Mouse (Mus musculus) 3T3-L1 (cell line): ENCODE data around the gene Krt31.

Experiments
- DNase-seq: peaks from one replicate; pipeline ENCODE4 v3.0.0-alpha.2; 2015; ENCODE audit warnings: low read depth, low spot score

Krt31 gene

DNA sequence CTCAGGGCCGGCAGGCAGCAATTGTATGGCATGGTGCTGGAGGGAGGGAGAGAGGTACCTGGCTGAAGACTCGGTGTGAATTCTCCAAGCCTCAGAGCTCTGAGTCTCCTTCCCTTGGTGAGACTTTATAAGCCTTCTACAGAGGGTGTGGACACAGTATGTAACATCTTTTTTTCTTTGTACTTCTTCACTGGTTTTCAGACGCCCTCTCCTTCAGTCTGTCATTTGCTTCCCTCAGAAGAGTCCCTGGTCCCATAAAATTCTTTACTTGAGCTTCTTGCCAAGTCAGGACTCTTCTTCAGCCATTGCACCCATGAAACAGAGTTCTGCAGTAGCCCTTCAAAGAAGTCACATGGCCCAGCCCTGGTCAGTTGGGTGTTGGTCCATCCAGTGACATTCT is at the start of gene Krt31:
TSS of gene Krt31 (minus strand) at position 101 of the 400 bp plus-strand sequence.
- no peak for DNase-seq

DNA sequence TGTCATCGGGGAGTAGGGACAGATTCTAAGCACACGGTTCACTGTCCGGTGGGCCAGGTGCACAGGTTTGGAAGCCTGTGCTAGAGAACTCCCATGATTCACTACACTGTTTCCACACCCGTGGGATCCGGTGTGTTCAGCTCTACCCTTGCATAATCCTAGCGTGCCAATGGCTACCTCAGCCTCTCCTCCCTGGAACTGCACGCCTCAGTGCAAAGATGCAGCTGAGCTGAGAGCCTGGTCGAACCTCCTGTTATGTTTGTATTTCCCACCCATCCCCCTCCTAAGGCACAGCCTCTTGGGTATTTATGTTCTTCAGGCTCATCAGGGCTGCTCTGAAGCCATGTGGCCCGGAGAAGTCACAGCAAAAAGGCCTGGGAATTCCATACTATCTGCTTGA is 47.5 kb upstream of the Krt31 start:
- no peak for DNase-seq

DNA sequence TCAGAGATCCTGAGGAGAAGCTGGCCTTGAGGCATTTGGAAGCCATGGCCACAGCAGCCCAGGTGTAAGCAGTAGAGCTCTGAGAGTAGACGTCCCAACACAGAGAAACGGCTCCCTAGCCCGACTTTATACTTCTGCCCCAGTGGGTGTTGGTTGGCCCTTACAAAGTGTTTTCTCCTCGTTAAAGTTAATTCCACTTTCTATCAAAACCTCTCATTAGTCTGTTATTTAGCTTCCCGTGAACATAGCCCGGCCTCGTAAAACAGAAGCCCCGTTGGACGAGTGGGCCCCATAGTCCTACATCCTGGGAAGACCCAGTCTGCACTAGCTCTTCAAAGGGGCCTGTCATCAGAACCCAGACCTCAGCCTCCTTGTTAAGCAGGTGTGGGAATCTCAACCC is 45.8 kb upstream of the Krt31 start, which contains the start of gene Krt35:
TSS of gene Krt35 (minus strand) at position 101 of the 400 bp plus-strand sequence.
- no peak for DNase-seq

DNA sequence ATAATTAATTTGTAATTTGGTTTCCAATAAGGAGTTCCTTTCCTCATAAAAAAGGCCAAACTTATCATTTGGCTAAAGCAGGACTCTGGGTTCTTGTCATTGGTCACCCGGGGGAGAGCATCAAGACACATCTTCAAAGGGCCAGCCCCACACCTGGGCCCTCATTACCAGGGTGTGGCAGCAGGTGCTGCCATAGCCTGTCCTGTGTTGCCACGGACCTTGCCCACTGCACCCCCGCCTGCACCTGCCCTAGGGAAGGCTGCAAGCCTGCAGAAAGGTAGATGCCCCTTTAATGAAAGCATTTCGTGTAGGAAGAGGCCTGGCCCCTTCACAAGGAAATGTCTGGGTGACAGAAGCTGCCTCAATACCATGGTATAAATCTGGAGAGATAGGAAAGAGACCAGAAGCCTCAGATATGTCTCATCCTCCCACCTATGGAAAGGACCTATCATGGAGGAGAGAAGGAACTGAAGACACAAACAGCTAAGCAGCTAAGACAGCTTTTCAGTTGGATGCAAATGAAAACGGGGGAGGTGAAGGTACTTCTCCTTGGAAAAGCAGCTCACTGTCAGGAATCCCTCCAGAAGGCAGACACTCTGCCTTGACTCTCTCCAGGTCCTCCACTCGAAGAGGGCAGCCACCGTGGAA is 38.2 kb upstream of the Krt31 start:
- DNase-seq, result no peak

DNA sequence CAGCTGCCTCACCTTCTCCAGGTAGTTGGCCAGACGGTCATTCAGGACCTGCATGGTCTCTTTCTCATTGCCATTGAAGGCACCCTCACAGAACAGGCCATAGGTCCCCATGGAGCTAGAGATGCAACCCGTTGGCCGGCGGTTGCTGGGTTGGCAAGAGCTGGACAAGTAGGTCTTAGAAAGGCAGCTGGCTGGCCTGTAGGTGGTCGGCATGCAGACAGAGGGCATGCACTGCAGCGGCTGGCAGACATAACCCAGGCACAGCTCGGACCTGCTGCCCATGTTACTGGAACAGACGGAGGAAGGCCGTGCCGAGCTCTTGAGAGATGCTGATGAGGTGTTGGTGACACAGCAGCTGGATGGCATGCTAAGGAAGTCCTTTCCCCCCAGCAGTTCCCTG is 37.5 kb upstream of the Krt31 start, which contains the start of gene Krt32:
TSS of gene Krt32 (minus strand) at position 366 of the 400 bp plus-strand sequence.
- no peak for DNase-seq

DNA sequence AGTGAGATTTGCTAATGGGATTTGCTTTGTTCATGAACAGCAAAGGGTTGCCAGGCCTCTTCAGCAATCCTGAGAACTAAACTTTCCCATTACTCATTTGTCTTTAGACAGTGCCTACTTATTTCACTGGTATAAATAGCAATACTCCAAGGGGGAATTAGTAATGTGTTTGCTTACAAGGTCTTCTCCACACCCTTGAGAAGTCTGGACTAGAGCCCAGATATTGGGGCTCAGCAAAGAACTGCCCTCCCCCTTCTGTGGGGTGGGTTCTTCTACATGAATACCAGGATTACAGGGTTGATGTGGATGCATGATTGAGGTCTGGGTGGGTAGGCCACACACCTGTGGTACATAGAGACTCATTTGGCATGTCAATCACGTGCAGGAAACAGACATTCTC is 23.5 kb upstream of the Krt31 start:
- no peak for DNase-seq

DNA sequence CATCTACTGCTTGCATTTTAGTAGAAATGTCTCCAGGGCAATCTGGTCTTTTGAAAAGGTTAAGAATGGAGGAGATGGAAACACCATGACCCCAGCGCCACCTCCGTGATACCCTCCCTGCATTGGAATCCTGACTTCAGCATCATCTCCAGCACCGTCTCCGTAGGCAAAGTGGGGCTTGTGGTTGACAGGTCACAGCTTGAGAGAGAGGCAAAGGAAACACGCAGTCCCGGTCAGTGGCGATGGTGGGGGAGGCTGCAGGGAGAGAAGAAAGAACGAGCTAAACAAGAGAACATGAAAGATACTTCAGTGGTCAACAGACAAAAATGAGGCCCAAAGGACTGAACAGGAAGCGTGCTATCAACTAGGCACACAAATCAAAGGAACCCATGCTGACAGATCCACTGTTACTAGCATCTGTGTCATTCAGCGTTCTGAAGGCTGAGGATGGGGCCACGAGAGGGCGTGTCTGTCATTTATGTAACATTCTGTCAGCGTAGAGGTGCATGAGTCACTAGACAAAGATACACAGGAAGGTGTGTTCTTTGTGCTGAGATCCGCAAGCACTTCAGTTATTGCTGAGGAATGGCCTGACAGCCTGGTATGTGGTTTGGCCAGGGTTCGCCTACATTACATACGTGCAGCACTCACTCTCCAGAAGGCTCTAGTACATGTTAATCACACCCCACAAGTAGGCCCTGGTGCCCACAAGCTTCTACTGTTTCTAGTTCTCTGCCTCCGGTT is 17.1 kb upstream of the Krt31 start:
- peak; percentile 34 for DNase-seq

DNA sequence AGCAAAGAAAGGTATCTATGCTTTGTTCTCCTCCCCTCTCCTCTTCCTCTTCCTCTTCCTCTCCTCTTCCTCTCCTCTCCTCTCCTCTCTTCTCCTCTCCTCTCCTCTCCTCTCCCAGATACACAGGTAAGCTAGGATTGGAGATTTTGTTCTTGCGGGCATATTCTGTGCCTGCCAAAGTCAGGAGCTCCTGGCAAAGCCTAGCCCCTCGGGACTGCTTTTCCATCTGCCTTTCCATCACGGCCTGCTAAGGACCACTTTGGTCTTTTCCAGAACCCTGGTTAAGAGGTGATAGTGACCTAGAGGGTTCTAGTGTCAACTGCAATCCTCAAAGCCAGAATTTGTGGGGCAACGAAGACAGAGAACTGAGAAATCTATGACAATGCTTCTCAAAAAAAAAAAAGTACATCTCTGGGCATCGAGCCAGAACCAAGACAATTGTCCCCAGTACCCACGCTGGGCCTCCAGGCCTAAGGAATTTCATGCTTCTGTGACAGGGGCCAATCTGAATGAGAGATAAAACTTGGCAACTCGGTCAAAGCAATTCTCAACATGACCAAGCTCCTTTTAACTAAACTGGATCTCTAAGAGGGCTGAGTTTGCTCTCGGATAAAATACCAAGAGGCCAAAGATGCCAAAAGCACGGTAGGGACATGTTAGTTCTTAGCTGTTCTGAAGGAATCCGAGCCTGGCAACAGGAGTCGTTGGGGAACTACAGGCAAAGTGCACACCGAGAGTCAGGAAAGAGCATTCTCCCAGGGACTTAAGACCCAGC is 16.1 kb upstream of the Krt31 start:
- no peak for DNase-seq

DNA sequence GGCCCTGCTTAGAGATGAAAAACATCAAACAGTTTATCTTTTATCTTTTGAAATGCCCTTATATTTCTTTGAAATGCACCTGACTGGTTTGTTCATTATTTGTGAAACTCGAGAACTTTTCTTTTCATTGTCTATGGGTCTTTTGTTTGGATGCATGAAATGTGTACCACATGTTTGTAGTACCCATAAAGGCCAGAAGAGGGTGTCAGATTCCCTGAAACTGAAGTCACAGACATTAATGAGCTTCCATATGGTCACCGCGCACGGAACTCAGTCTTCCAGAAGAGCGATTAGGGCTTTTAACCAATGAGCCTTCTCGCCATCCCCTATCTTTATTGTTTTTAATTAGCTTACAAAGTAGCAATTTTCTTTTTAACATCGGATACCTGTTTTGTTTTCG is 8.5 kb upstream of the Krt31 start:
- peak; percentile 29 for DNase-seq

DNA sequence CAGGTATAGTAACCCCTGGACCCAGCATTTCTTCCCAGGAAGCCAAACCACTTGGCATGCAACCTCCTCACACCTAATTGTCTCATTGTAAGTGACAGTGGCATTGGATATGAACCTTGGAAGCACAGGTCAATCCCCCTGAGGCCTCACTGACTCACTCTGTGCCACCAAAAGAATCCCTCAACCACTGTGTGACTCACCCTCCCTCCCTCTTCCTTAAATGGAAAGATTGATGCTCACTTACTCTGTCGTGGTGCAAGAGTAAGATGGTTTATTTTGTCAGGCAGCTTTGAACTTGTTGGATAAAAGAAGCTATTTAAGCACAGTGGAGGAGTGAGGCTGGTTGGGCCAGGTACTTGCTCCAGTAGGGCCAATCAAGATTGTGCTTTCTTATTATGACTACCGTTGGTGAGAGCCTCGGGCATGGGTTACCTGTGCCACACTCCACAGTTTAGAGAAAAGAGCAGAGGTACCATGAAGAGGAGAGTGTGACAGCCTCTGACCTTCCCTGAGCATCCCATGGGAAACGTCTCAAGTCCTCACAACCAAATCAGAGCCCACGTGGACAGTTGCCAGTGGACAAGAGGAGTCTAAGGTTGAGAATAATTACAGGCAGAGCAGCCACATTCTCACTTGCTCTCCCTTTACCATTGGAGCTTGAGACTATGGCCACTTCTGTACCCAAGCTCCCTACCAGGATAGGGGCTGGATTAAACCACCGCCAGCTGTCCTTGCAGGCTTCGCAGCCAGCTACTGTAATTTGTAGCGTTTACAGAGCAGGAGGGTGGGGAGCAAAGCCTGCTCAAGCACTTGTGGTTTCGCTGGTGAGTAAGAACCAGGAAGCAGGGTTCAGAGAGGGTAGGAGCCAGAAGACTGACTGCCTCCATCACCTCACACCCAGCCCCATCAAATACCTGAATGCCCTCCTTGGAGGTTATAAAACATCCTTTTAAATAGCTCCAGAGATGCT is 5.6 kb upstream of the Krt31 start:
- DNase-seq, result peak; percentile 92

DNA sequence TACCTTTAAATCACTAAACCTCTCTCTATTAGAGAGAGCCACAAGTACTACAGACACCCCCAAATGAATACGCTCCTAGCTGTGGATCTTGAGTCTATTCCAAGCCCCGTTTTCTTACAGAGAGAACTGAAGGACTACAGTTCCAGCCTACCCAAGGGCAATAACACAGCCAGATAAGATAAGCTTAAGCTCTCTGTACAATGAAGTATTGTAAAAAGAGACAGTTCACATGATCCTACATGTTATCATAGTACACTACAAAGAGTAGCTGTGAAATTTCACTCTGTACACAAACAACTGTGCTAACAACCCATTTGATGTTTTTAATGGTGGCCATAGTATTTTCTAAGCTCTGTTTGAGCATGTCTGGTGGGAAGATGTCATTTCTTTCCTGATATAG is 3.2 kb downstream of the Krt31 start:
- DNase-seq, result no peak

DNA sequence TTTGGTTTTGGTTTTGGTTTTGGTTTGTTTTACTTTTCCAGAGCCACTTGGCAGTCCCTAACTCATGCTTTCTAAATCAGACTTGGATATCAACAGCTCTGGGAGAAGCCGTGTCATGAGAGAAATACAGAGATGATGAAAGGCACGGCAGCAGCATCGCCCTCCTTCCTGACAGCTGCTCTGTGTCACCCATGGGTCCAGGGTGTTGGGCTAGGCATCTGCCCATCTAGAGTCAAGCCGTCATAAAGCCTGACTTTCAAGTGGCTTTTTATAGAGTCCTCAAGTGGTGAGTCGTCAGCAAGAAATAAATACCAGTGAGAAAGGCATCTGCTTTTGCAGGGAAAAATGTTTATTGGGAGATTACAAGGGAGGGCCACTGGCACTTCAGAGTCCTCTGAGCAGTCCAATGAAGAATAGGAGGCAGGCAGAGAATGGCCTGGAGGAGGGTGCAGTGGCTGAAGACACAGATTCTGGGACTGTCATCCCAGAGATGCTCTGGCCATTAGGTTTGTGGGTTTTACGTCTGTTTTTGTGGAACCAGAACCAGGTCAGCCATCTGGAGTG is 4.0 kb downstream of the Krt31 start:
- peak; percentile 20 for DNase-seq

DNA sequence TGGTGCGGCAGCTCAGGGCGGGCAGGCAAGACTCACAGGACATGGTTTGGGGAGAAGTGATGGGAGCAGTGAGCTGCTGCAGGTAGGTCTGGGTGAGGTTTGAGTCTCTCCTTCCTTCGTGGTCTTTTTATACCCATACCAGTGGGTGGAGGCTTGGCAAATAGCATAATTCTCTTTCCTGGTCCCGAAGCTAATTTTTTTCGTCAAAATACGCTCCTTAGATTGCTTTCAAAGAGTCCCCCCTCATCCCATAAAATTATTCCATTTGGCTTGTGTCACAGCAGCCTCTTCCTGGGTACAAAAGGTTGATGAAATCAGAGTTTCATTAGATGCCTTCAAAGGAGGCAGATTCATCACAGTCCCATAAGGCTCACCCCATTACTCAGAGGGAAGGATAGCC is 8.9 kb downstream of the Krt31 start, which contains the start of gene Krt34:
TSS of gene Krt34 (minus strand) at position 101 of the 400 bp plus-strand sequence.
- DNase-seq, result no peak

DNA sequence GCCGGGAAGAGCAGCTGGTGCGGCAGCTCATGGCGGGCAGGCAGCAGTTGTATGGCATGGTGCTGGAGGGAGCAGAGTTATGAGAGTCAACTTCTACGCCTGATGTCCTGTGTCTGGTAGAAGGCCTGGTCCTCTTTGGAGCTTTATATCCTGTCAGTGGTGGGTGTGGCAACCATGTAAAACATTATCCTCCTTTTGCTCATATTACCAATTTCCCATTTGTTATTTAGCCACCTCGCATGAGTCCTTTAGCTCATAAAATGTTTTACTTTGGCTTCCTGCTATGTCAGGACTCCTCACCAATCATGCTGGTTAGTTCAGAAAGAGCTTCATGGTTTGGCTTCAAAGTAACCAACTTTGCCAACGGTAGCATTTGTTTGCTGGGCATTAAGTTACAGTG is 20.6 kb downstream of the Krt31 start, which contains the start of gene Krt33b:
TSS of gene Krt33b (minus strand) at position 101 of the 400 bp plus-strand sequence.
- DNase-seq, result no peak

DNA sequence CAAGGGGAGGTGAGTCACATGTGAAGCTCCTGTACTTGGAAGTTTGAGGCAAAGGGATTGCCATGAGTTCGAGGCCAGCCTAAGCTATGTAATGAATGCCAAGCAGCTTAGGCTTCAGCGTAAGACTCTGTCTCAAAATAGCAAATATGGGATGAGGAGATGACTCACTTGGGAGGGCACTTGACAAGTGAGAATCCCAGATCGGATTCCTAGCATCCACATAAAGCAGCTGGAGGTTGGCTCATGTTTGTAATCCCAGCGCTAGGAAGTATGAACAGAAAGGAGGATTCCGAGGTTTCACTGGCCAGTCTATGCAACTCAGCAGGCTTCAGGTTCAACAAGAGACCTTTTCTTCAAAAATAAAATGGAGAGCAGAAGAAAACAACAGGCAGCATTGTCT is 28.9 kb downstream of the Krt31 start:
- DNase-seq, result peak; percentile 31

DNA sequence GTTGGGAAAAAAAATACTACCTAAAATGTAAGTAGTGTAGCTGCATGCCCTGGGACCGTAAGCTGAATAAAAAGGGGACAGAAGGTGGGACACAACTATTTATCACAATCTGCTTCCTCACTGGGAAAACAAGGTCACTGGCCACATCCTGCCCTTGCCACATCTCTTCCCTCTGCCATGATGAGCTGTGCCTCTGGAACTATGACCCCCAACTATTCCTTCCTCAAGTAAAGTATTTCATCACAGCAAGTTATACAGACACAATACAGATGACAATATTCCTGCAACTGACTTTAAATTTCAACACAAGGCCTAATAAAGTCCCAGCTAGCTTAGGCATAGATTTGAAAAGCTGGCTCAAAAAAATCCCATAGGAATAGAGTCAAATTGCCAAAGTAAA is 30.9 kb downstream of the Krt31 start:
- DNase-seq, result no peak

DNA sequence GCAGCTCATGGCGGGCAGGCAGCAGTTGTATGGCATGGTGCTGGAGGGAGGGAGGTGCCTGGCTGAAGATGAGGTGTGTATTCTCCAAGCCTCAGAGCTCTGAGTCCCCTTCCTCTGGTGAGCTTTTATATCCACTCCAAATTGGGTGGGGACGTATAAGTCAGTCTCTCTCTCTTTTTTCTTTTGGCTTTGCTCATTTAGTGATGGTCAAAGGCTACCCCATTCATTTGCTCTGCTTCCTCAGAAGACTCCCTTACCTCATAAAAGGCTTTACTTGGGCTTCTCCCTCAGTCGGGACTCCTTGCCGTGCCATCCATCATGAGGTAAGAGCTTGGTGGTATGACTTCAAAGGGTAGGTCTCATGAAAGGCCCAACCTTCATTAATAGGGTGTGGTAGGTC is 34.2 kb downstream of the Krt31 start, which contains the start of gene Krt33a:
TSS of gene Krt33a (minus strand) at position 101 of the 400 bp plus-strand sequence.
- no peak for DNase-seq

DNA sequence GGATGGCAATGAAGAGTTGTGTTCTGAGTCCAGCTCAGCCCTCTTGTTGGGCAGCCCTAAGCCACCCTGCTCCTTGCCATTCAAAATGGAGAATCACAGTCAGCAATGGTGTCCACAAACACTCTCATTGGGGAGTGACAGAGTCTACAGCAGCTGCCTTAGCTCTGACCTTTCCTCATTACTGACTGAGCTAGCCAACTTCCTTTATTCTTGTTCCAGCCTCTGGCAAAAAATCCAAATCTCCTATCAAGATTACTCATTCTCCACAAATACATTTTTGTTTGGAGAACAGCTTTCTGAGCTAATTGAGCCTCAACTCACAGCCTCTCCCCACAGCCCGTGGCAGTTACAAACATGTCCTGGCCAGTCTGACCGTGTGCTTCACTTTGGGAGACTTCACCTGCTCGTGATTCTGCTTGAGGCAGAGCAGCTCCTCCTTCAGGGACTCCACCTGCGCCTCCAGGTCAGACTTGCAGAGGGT is 36.6 kb downstream of the Krt31 start:
- DNase-seq, result peak; percentile 33

DNA sequence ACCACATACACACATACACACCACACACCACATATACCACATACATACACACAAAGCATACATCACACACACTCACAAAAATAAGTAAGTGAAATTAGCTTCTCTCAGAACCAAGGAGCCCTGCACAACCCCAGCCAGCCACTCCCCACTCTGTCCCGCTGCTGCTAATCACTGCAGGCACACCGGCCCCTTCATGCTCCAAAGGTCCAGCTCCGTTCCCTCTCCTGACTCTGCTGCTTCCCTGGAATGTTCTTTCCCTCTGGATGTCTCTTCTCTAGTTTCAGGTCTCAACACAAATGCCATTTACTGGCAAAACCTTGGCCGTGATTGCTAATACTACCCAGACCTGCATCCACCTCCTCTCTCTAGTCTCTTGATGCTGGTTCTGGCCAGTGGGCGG is 39.7 kb downstream of the Krt31 start:
- DNase-seq, result no peak

DNA sequence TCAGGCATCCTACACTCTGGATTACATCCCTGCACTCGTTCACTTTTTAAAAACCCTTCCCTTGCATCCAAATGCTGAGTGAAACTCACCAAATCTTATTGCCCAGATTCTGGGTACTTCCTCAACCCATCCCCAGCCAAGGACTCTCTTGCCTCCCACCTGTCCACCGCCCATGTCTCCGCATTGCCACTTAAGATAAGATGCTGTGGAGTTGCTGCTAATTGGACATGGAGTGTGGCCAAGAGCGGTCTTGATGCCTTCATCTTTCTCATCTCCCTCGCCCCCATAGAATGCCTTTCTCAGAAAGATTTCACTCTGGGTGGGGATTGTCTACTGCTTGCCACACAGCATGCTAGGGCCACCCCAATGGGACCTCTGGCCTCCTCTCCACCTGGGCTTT is 42.0 kb downstream of the Krt31 start:
- DNase-seq, result no peak
